ENCODE assay signal across 9 mouse cellular contexts in genomic region chr12:26115339-26115912, GRCm38 (mm10).
DNase-seq lines count a peak whose midpoint lies in the region; ATAC-seq and TF ChIP-seq lines count a peak whose summit lies in the region.
"Had no signal": no experiment of that assay in that cellular context is flagged by ENCODE, and none has a peak within 500 bp of the region (broad histone marks: within the 10 kb centered on the region; RNA-seq: fewer than 3 reads in every experiment).

No protein-coding gene starts in this region.

- H3K4me2 ChIP-seq in hindbrain, embryonic 14.5 days (replicated peaks): no peak overlapping the region
- H3K4me2 ChIP-seq: limb, embryonic 13.5 days had no signal

- 67% methylated on average over 9 of the region's 9 CpGs for WGBS in spleen, adult 2 months
- WGBS in hindbrain, embryonic 14.5 days: 47% methylated on average over 9 of the region's 9 CpGs

- no peak for TF ChIP-seq CTCF in gastrocnemius, adult 2 months (IDR thresholded peaks at IDR 0.05)
- TF ChIP-seq CTCF in spleen, adult 2 months (IDR thresholded peaks at IDR 0.05; ENCODE audit: extremely low read depth, insufficient read depth, insufficient read length, insufficient replicate concordance): no peak

- peak; percentile 26 for DNase-seq in gastrocnemius, adult 2 months
- DNase-seq in gastrocnemius, adult 8-10 months (ENCODE audit: low spot score in 2 of 2): no peak
- no peak for DNase-seq in spleen, adult 2 months (ENCODE audit: low read depth in 1 of 2, low spot score in 2 of 2)
- DNase-seq in spleen, postnatal 14 days (ENCODE audit: low spot score in 2 of 2): no peak
- no peak for DNase-seq in hindbrain, embryonic 14.5 days (ENCODE audit: low spot score)
- DNase-seq in adrenal gland, adult 18-20 months (ENCODE audit: low spot score in 2 of 2): no peak
- DNase-seq in kidney, postnatal 36 days: no peak
- DNase-seq in ovary, postnatal 36 days (ENCODE audit: low spot score): no peak

- peak overlapping the region; percentile 19; the same call in 1 of the 2 replicates for H3K4me3 ChIP-seq in gastrocnemius, adult 2 months
- no peak overlapping the region for H3K4me3 ChIP-seq in spleen, adult 2 months (ENCODE audit: extremely low read depth, insufficient read depth, insufficient read length)
- H3K4me3 ChIP-seq in hindbrain, embryonic 14.5 days (replicated peaks; ENCODE audit: low read length): no peak overlapping the region
- H3K4me3 ChIP-seq: limb, embryonic 13.5 days had no signal

- no peaks in the 10 kb centered on the region for H3K4me1 ChIP-seq in spleen, adult 2 months (ENCODE audit: control insufficient read depth, insufficient read depth, insufficient read length)
- H3K4me1 ChIP-seq in hindbrain, embryonic 14.5 days (replicated peaks; ENCODE audit: control insufficient read depth, insufficient read depth, low read length): no peaks in the 10 kb centered on the region

- no peak for TF ChIP-seq POLR2A in spleen, adult 2 months (IDR thresholded peaks at IDR 0.05; ENCODE audit: low read depth, low read length)

- intact Hi-C loops in gastrocnemius, adult 2 months (cut with DNase I): no loop called here

- H3K27ac ChIP-seq in gastrocnemius, adult 2 months: peak overlapping the region; percentile 38; the same call in 1 of the 2 replicates
- H3K27ac ChIP-seq in spleen, adult 2 months (ENCODE audit: insufficient read depth, low read length): peak overlapping the region; percentile 21; the same call in 1 of the 2 replicates
- 0 out of 2 replicates have a peak overlapping the region, but pooled peaks have one; percentile 23 for H3K27ac ChIP-seq in hindbrain, embryonic 14.5 days
- H3K27ac ChIP-seq: limb, embryonic 13.5 days had no signal

- no peaks in the 10 kb centered on the region for H3K36me3 ChIP-seq in spleen, adult 2 months (ENCODE audit: control insufficient read depth, insufficient read depth, low read length)
- H3K36me3 ChIP-seq in hindbrain, embryonic 14.5 days (replicated peaks; ENCODE audit: control insufficient read depth, insufficient read depth): no peaks in the 10 kb centered on the region
- H3K36me3 ChIP-seq: limb, embryonic 13.5 days had no signal

- no peak overlapping the region for H3K9ac ChIP-seq in hindbrain, embryonic 14.5 days
- H3K9ac ChIP-seq: limb, embryonic 13.5 days had no signal

- no peaks in the 10 kb centered on the region for H3K9me3 ChIP-seq in hindbrain, embryonic 14.5 days (ENCODE audit: control insufficient read depth, low read length)

- ATAC-seq in hindbrain, embryonic 14.5 days (ENCODE audit: low FRiP score): peak; percentile 70; the same call in 1 of the 2 replicates

- no peaks in the 10 kb centered on the region for H3K27me3 ChIP-seq in spleen, adult 2 months (ENCODE audit: control insufficient read depth, insufficient read depth, low read length)
- H3K27me3 ChIP-seq in hindbrain, embryonic 14.5 days (ENCODE audit: control insufficient read depth, insufficient read depth, low read length): no peaks in the 10 kb centered on the region
- H3K27me3 ChIP-seq: limb, embryonic 13.5 days had no signal
